Comparison of ENCODE assay signal across 11 mouse cellular contexts in the genomic region with DNA sequence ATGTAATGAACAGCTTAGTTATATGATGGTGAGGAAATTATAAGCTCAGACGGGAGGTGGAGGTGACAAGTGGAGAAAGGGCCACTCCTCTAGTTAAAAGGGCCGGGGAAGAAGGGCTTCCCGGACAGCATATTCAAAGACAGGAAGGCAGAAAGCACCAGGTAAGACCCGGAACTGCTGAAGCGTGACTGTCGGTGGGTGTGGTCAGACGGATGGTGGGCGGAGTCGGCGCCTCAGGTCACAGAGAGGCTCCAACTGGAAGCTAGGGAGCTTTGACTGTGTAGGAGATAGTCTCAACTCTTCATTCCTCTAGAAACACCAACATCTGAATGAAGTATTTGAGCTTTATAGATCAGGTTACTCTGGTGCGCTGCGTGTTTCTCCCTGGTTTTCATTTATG. TPM values are rescaled to one million over a fixed set of nuclear protein-coding genes. Genes with fewer than 3 reads are reported as not detected.
DNase-seq lines count a peak whose midpoint lies in the region; ATAC-seq and TF ChIP-seq lines count a peak whose summit lies in the region.
"Had no signal": no experiment of that assay in that cellular context is flagged by ENCODE, and none has a peak within 500 bp of the region (broad histone marks: within the 10 kb centered on the region; RNA-seq: fewer than 3 reads in every experiment).

No protein-coding gene starts in this region.

- ATAC-seq in heart, embryonic 11.5 days (replicated peaks; ENCODE audit: insufficient number of reproducible peaks, low FRiP score, low TSS enrichment): no peak
- ATAC-seq in neural tube, embryonic 15.5 days (ENCODE audit: low FRiP score): no peak
- ATAC-seq in forebrain, embryonic 14.5 days: no peak

- no peak for TF ChIP-seq CTCF in ES-Bruce4 (IDR thresholded peaks at IDR 0.05; ENCODE audit: low read depth, low read length)

- no peak for DNase-seq in heart, postnatal 14 days
- peak; percentile 31 for DNase-seq in limb, embryonic 10.5 days (ENCODE audit: low spot score)
- DNase-seq in spleen, postnatal 10 days (ENCODE audit: low spot score in 2 of 2): peak; percentile 52 to 73
- DNase-seq in neural tube, embryonic 10.5 days (ENCODE audit: extremely low spot score, low spot score): no peak
- no peak for DNase-seq in forebrain, embryonic 14.5 days (ENCODE audit: low spot score)
- DNase-seq: adrenal gland, postnatal 25 days; right cerebral cortex, postnatal 14 days had no signal

- H3K9me3 ChIP-seq in heart, embryonic 11.5 days (replicated peaks; ENCODE audit: control insufficient read depth, low read length): no peaks in the 10 kb centered on the region
- no peaks in the 10 kb centered on the region for H3K9me3 ChIP-seq in ES-Bruce4 (replicated peaks; ENCODE audit: control insufficient read depth, insufficient read depth, low read length, poor library complexity, severe bottlenecking)
- 0 out of 2 replicates have a peak, but pooled peaks cover 3% of the 10 kb centered on the region for H3K9me3 ChIP-seq in limb, embryonic 10.5 days (replicated peaks)
- H3K9me3 ChIP-seq in neural tube, embryonic 15.5 days (replicated peaks): no peaks in the 10 kb centered on the region
- H3K9me3 ChIP-seq in forebrain, embryonic 14.5 days (replicated peaks; ENCODE audit: control insufficient read depth, low read length): no peaks in the 10 kb centered on the region

- H3K4me1 ChIP-seq in heart, embryonic 11.5 days (ENCODE audit: control insufficient read depth, insufficient read depth, low read length): no peaks in the 10 kb centered on the region
- H3K4me1 ChIP-seq in ES-Bruce4 (ENCODE audit: control insufficient read depth, insufficient read depth, low read length): no peaks in the 10 kb centered on the region
- H3K4me1 ChIP-seq in limb, embryonic 10.5 days: peaks cover 16% of the 10 kb centered on the region; the same call in 1 of the 2 replicates
- no peaks in the 10 kb centered on the region for H3K4me1 ChIP-seq in neural tube, embryonic 15.5 days
- H3K4me1 ChIP-seq in forebrain, embryonic 14.5 days (ENCODE audit: control insufficient read depth, insufficient read depth, low read length): no peaks in the 10 kb centered on the region

- no peaks in the 10 kb centered on the region for H3K27me3 ChIP-seq in heart, embryonic 11.5 days (ENCODE audit: control insufficient read depth, insufficient read depth, low read length)
- no peaks in the 10 kb centered on the region for H3K27me3 ChIP-seq in ES-Bruce4 (ENCODE audit: control insufficient read depth, insufficient read depth, low read length, poor library complexity, severe bottlenecking)
- H3K27me3 ChIP-seq in limb, embryonic 10.5 days (ENCODE audit: low read depth, poor library complexity, severe bottlenecking): no peaks in the 10 kb centered on the region
- H3K27me3 ChIP-seq in neural tube, embryonic 15.5 days (replicated peaks): no peaks in the 10 kb centered on the region
- no peaks in the 10 kb centered on the region for H3K27me3 ChIP-seq in forebrain, embryonic 14.5 days (replicated peaks; ENCODE audit: control insufficient read depth, insufficient read depth, low read length)

- H3K36me3 ChIP-seq in heart, embryonic 11.5 days (ENCODE audit: control insufficient read depth, insufficient read depth, low read length): no peaks in the 10 kb centered on the region
- no peaks in the 10 kb centered on the region for H3K36me3 ChIP-seq in ES-Bruce4 (ENCODE audit: control insufficient read depth, insufficient read depth, low read length, poor library complexity, severe bottlenecking)
- H3K36me3 ChIP-seq in limb, embryonic 10.5 days: no peaks in the 10 kb centered on the region
- H3K36me3 ChIP-seq in neural tube, embryonic 15.5 days: no peaks in the 10 kb centered on the region
- H3K36me3 ChIP-seq in forebrain, embryonic 14.5 days (ENCODE audit: control insufficient read depth, insufficient read depth, low read length): no peaks in the 10 kb centered on the region

- 0 out of 2 replicates have a peak, but pooled peaks have one; percentile 42 for TF ChIP-seq EP300 in ES-Bruce4 (IDR thresholded peaks at IDR 0.05; ENCODE audit: insufficient read depth, low read depth, low read length)

- peak; percentile 24 for TF ChIP-seq POLR2A in ES-Bruce4 (IDR thresholded peaks at IDR 0.05; ENCODE audit: insufficient read depth, low read length)

- H3K4me3 ChIP-seq in heart, embryonic 11.5 days (ENCODE audit: low read depth, low read length): no peak overlapping the region
- H3K4me3 ChIP-seq in ES-Bruce4 (ENCODE audit: low read depth, low read length): peak overlapping the region; percentile 46
- H3K4me3 ChIP-seq in limb, embryonic 10.5 days: no peak overlapping the region
- no peak overlapping the region for H3K4me3 ChIP-seq in neural tube, embryonic 15.5 days (replicated peaks)
- no peak overlapping the region for H3K4me3 ChIP-seq in forebrain, embryonic 14.5 days (ENCODE audit: low read depth, low read length)

- no peak overlapping the region for H3K9ac ChIP-seq in heart, embryonic 11.5 days (ENCODE audit: low read depth, low read length)
- no peak overlapping the region for H3K9ac ChIP-seq in ES-Bruce4 (ENCODE audit: low read depth, poor library complexity, severe bottlenecking)
- no peak overlapping the region for H3K9ac ChIP-seq in neural tube, embryonic 15.5 days (replicated peaks)
- H3K9ac ChIP-seq in forebrain, embryonic 14.5 days (ENCODE audit: low read length): no peak overlapping the region
- H3K9ac ChIP-seq: hindbrain, embryonic 14.5 days had no signal

- no peak overlapping the region for H3K27ac ChIP-seq in heart, embryonic 11.5 days (ENCODE audit: low read depth, low read length)
- no peak overlapping the region; the same call in 1 of the 2 replicates for H3K27ac ChIP-seq in ES-Bruce4 (ENCODE audit: insufficient read depth, low read length)
- no peak overlapping the region for H3K27ac ChIP-seq in limb, embryonic 10.5 days
- no peak overlapping the region for H3K27ac ChIP-seq in neural tube, embryonic 15.5 days (replicated peaks)
- H3K27ac ChIP-seq in forebrain, embryonic 14.5 days (ENCODE audit: low read depth, low read length): no peak overlapping the region
- H3K27ac ChIP-seq: hindbrain, embryonic 14.5 days had no signal

- WGBS in heart, embryonic 11.5 days (ENCODE audit: insufficient replicate concordance): 31% methylated on average over 12 of the region's 12 CpGs
- WGBS in limb, embryonic 10.5 days: 28% methylated on average over 12 of the region's 12 CpGs
- WGBS in neural tube, embryonic 15.5 days: 45% methylated on average over 12 of the region's 12 CpGs
- 46% methylated on average over 12 of the region's 12 CpGs for WGBS in forebrain, embryonic 14.5 days

- H3K4me2 ChIP-seq in heart, embryonic 11.5 days: peak overlapping the region; percentile 36; the same call in 1 of the 2 replicates
- no peak overlapping the region for H3K4me2 ChIP-seq in neural tube, embryonic 15.5 days
- no peak overlapping the region for H3K4me2 ChIP-seq in forebrain, embryonic 14.5 days (ENCODE audit: low read length)
- H3K4me2 ChIP-seq: hindbrain, embryonic 14.5 days had no signal

- intact Hi-C loops in heart, postnatal 14 days (cut with DNase I): no loop called here

RNA-seq across cellular contexts. Expression of a gene that starts 8.2 kb away (rescaled TPM):
- polyA plus RNA-seq in heart, embryonic 11.5 days (2014; fragmentation: Nextera tagmentation; extraction: Ambion mirVana): 27.2 and 31.3 TPM in 2 replicates
- total RNA-seq in heart, postnatal 14 days (2021): 1 to 10 TPM; 3.7 to 5.1 TPM
- 27.5 and 30.9 TPM in 2 replicates for polyA plus RNA-seq in ES-Bruce4 (2011; ENCODE audit: insufficient read depth, insufficient read length, low read depth, missing spikeins)
- 73.9 and 85.3 TPM in 2 replicates for polyA plus RNA-seq in limb, embryonic 10.5 days (2016; fragmentation: Nextera tagmentation; extraction: Ambion mirVana)
- 17.5 and 23.6 TPM in 2 replicates for polyA plus RNA-seq in neural tube, embryonic 15.5 days (2015; fragmentation: Nextera tagmentation; extraction: Ambion mirVana)
- polyA plus RNA-seq in forebrain, embryonic 14.5 days (2014; fragmentation: Nextera tagmentation; extraction: Ambion mirVana): 37.2 and 44.8 TPM in 2 replicates

RNA-seq across cellular contexts. Expression of a gene that starts 9.1 kb away (rescaled TPM):
- not detected in 2 replicates for polyA plus RNA-seq in heart, embryonic 11.5 days (2014; fragmentation: Nextera tagmentation; extraction: Ambion mirVana)
- under 1 TPM in 1 of 2 experiments, not detected in 1; 0.07 TPM for total RNA-seq in heart, postnatal 14 days (2021)
- not detected in 2 replicates for polyA plus RNA-seq in ES-Bruce4 (2011; ENCODE audit: insufficient read depth, insufficient read length, low read depth, missing spikeins)
- polyA plus RNA-seq in limb, embryonic 10.5 days (2016; fragmentation: Nextera tagmentation; extraction: Ambion mirVana): 0.10 TPM in 1 of 2 replicates, not detected in the other
- 0.10 TPM in 1 of 2 replicates, not detected in the other for polyA plus RNA-seq in neural tube, embryonic 15.5 days (2015; fragmentation: Nextera tagmentation; extraction: Ambion mirVana)
- not detected in 2 replicates for polyA plus RNA-seq in forebrain, embryonic 14.5 days (2014; fragmentation: Nextera tagmentation; extraction: Ambion mirVana)
- total RNA-seq: adrenal gland, postnatal 25 days had no signal
- polyA plus RNA-seq: hindbrain, embryonic 14.5 days had no signal

Comparison
In these comparisons a context has a peak if more than half of its experiments do, and no peak if none do; other contexts are left out.
1. DNase-seq: peak in limb, embryonic 10.5 days (single experiment) and spleen, postnatal 10 days (2 of 2); none in heart, postnatal 14 days (0 of 2), neural tube, embryonic 10.5 days (single experiment) and forebrain, embryonic 14.5 days (single experiment).